Mouse (Mus musculus) kidney, adult 2 months (tissue): ENCODE measurements around the gene Nt5c2.

Experiments
- CTCF ChIP-seq: fragments of 200-500 bp; conservative IDR thresholded peaks from 2 replicates; pipeline ENCODE4 v1.5.1; 2011; ENCODE audit warnings: low read depth, mild to moderate bottlenecking, control low read depth, low read length, moderate library complexity, mixed read lengths; ENCODE audit not compliant: insufficient read depth, insufficient read length
- POLR2A ChIP-seq: fragments of 200-500 bp; IDR thresholded peaks from one replicate; pipeline ENCODE4 v1.6.1; 2011; ENCODE audit warnings: low read depth, low read length, control low read depth

- TF ChIP-seq CTCF (no peak), POLR2A (no peak)
Observed at GRCm38 (mm10) chr19:46990153-46990518, 24.8 kb downstream of the Nt5c2 start.
